Mouse (Mus musculus): ENCODE data around the gene Zfp575. TPM values are rescaled to one million over a fixed set of nuclear protein-coding genes. Genes with fewer than 3 reads are reported as not detected.

Zfp575 gene
- polyA plus RNA-seq, 1 experiment from 2014 or later, result 0.57 TPM

GRCm38 (mm10) chr7:24551985-24552759 lies 35.3 kb downstream of the Zfp575 start:
- Histone ChIP-seq H3K4me2 (no peak overlapping the region), H3K27ac (peak overlapping the region; percentile 11)

GRCm38 (mm10) chr7:24547534-24548036 lies 39.9 kb downstream of the Zfp575 start:
- WGBS (ENCODE audit: insufficient replicate concordance), result 22% methylated on average over 13 of the region's 13 CpGs
- no peak for ATAC-seq
- no peaks in the 10 kb centered on the region for H3K27me3 ChIP-seq (replicated peaks)
- H3K4me2 ChIP-seq, result peak overlapping the region; percentile 85
- H3K36me3 ChIP-seq, result peaks cover 43% of the 10 kb centered on the region
- H3K4me1 ChIP-seq, result peaks cover 28% of the 10 kb centered on the region
- H3K9me3 ChIP-seq (replicated peaks), result no peaks in the 10 kb centered on the region
- H3K27ac ChIP-seq, result peak overlapping the region; percentile 71
- H3K4me3 ChIP-seq, result peak overlapping the region; percentile 80
- H3K9ac ChIP-seq, result peak overlapping the region; percentile 89

More at GRCm38 (mm10) chr7:24551985-24552759, 35.3 kb downstream of the Zfp575 start:
- ATAC-seq, result peak; percentile 50
- H3K36me3 ChIP-seq, result peaks cover 81% of the 10 kb centered on the region
- WGBS (ENCODE audit: insufficient replicate concordance), result 75% methylated on average over 12 of the region's 12 CpGs
- H3K4me3 ChIP-seq, result no peak overlapping the region
- peaks cover 18% of the 10 kb centered on the region for H3K4me1 ChIP-seq
- no peaks in the 10 kb centered on the region for H3K27me3 ChIP-seq (replicated peaks)
- no peak overlapping the region for H3K9ac ChIP-seq
- H3K9me3 ChIP-seq (replicated peaks), result no peaks in the 10 kb centered on the region

- H3K4me3 ChIP-seq, result peak overlapping the region; percentile 80
- no peaks in the 10 kb centered on the region for H3K27me3 ChIP-seq (replicated peaks)
- peaks cover 25% of the 10 kb centered on the region for H3K4me1 ChIP-seq
- peaks cover 35% of the 10 kb centered on the region for H3K36me3 ChIP-seq
- H3K9me3 ChIP-seq (replicated peaks), result no peaks in the 10 kb centered on the region
- WGBS (ENCODE audit: insufficient replicate concordance), result under 1% methylated on average over 57 of the region's 57 CpGs
- ATAC-seq, result peak; percentile 98
- peak overlapping the region; percentile 71 for H3K27ac ChIP-seq
- peak overlapping the region; percentile 89 for H3K9ac ChIP-seq
- H3K4me2 ChIP-seq, result peak overlapping the region; percentile 85
Measured at GRCm38 (mm10) chr7:24546634-24547389, 40.6 kb downstream of the Zfp575 start.

GRCm38 (mm10) chr7:24546068-24546614 lies 41.3 kb downstream of the Zfp575 start, which contains the start of the genes Pinlyp and Xrcc1:
TSS of gene Pinlyp (minus strand) at chr7:24546118.
TSS of gene Xrcc1 (plus strand) at chr7:24546289.
- ATAC-seq, result no peak
- Histone ChIP-seq H3K27me3 (replicated peaks) (no peaks in the 10 kb centered on the region), H3K9me3 (replicated peaks) (no peaks in the 10 kb centered on the region), H3K27ac (peak within 1 kb of the TSS; percentile 71), H3K4me3 (peak within 1 kb of the TSS; percentile 80), H3K4me2 (peak within 1 kb of the TSS; percentile 85), H3K9ac (peak within 1 kb of the TSS; percentile 89), H3K4me1 (peaks cover 20% of the 10 kb centered on the region), H3K36me3 (peaks cover 28% of the 10 kb centered on the region)
- 39% methylated on average over 13 of the region's 13 CpGs for WGBS (ENCODE audit: insufficient replicate concordance)

GRCm38 (mm10) chr7:24544506-24544905 lies 42.9 kb downstream of the Zfp575 start:
- no peaks in the 10 kb centered on the region for H3K9me3 ChIP-seq (replicated peaks)
- H3K27ac ChIP-seq, result no peak overlapping the region
- H3K4me1 ChIP-seq, result peaks cover 20% of the 10 kb centered on the region
- H3K4me3 ChIP-seq, result no peak overlapping the region
- ATAC-seq, result no peak
- 63% methylated on average over 2 of the region's 2 CpGs for WGBS (ENCODE audit: insufficient replicate concordance)
- no peak overlapping the region for H3K9ac ChIP-seq
- H3K27me3 ChIP-seq (replicated peaks), result no peaks in the 10 kb centered on the region
- H3K4me2 ChIP-seq, result no peak overlapping the region
- peaks cover 14% of the 10 kb centered on the region for H3K36me3 ChIP-seq

- Histone ChIP-seq H3K27me3 (replicated peaks) (no peaks in the 10 kb centered on the region), H3K9ac (no peak overlapping the region), H3K27ac (no peak overlapping the region), H3K4me1 (no peaks in the 10 kb centered on the region), H3K4me2 (no peak overlapping the region), H3K36me3 (peaks cover 7% of the 10 kb centered on the region; the same call in 1 of the 2 replicates), H3K4me3 (no peak overlapping the region), H3K9me3 (replicated peaks) (no peaks in the 10 kb centered on the region)
- whole genome bisulfite sequencing (ENCODE audit: insufficient replicate concordance), result 76% methylated on average over 4 of the region's 4 CpGs
- ATAC-seq, result no peak
Measured at GRCm38 (mm10) chr7:24539686-24540085, 47.8 kb downstream of the Zfp575 start.

- Histone ChIP-seq H3K27ac (no peak overlapping the region), H3K4me3 (no peak overlapping the region), H3K4me1 (no peaks in the 10 kb centered on the region), H3K4me2 (no peak overlapping the region), H3K36me3 (peaks cover 16% of the 10 kb centered on the region), H3K27me3 (replicated peaks) (peaks cover 6% of the 10 kb centered on the region; the same call in 1 of the 2 replicates), H3K9me3 (replicated peaks) (no peaks in the 10 kb centered on the region), H3K9ac (no peak overlapping the region)
- WGBS (ENCODE audit: insufficient replicate concordance), result 39% methylated on average over 5 of the region's 5 CpGs
- no peak for ATAC-seq
Measured at GRCm38 (mm10) chr7:24538701-24539100, 48.7 kb downstream of the Zfp575 start.

- Histone ChIP-seq H3K36me3 (peaks cover 21% of the 10 kb centered on the region), H3K27ac (no peak overlapping the region), H3K4me3 (no peak overlapping the region), H3K27me3 (replicated peaks) (peaks cover 12% of the 10 kb centered on the region; the same call in 1 of the 2 replicates), H3K4me2 (no peak overlapping the region), H3K9me3 (replicated peaks) (no peaks in the 10 kb centered on the region), H3K4me1 (no peaks in the 10 kb centered on the region), H3K9ac (no peak overlapping the region)
- 34% methylated on average over 5 of the region's 5 CpGs for WGBS (ENCODE audit: insufficient replicate concordance)
- ATAC-seq, result no peak
Measured at GRCm38 (mm10) chr7:24538154-24538553, 49.3 kb downstream of the Zfp575 start.

GRCm38 (mm10) chr7:24537591-24537990 lies 49.9 kb downstream of the Zfp575 start:
- Histone ChIP-seq H3K9me3 (replicated peaks) (no peaks in the 10 kb centered on the region), H3K27me3 (replicated peaks) (peaks cover 12% of the 10 kb centered on the region; the same call in 1 of the 2 replicates), H3K27ac (no peak overlapping the region), H3K36me3 (peaks cover 24% of the 10 kb centered on the region), H3K4me3 (no peak overlapping the region), H3K4me1 (peaks cover under 1% of the 10 kb centered on the region; the same call in 1 of the 2 replicates), H3K9ac (no peak overlapping the region), H3K4me2 (no peak overlapping the region)
- WGBS (ENCODE audit: insufficient replicate concordance), result 58% methylated on average over 5 of the region's 5 CpGs
- no peak for ATAC-seq

- H3K9ac ChIP-seq, result no peak overlapping the region
- ATAC-seq, result no peak
- H3K4me2 ChIP-seq, result no peak overlapping the region
- peaks cover 12% of the 10 kb centered on the region; the same call in 1 of the 2 replicates for H3K27me3 ChIP-seq (replicated peaks)
- 75% methylated on average over 4 of the region's 4 CpGs for WGBS (ENCODE audit: insufficient replicate concordance)
- no peaks in the 10 kb centered on the region for H3K9me3 ChIP-seq (replicated peaks)
- peaks cover 28% of the 10 kb centered on the region for H3K36me3 ChIP-seq
- H3K4me1 ChIP-seq, result peaks cover 5% of the 10 kb centered on the region
- no peak overlapping the region for H3K27ac ChIP-seq
- no peak overlapping the region for H3K4me3 ChIP-seq
Measured at GRCm38 (mm10) chr7:24537081-24537480, 50.4 kb downstream of the Zfp575 start.

GRCm38 (mm10) chr7:24534301-24534700 lies 53.1 kb downstream of the Zfp575 start:
- ATAC-seq, result no peak
- Histone ChIP-seq H3K36me3 (peaks cover 28% of the 10 kb centered on the region), H3K27ac (no peak overlapping the region), H3K4me3 (no peak overlapping the region), H3K4me1 (peaks cover 27% of the 10 kb centered on the region), H3K9ac (no peak overlapping the region), H3K27me3 (replicated peaks) (peaks cover 12% of the 10 kb centered on the region; the same call in 1 of the 2 replicates), H3K9me3 (replicated peaks) (no peaks in the 10 kb centered on the region), H3K4me2 (no peak overlapping the region)
- 68% methylated on average over 19 of the region's 19 CpGs for WGBS (ENCODE audit: insufficient replicate concordance)
